8 mouse cellular contexts compared by ENCODE assay signal in genomic region chr8:107226183-107226582, GRCm38 (mm10).
DNase-seq lines count a peak whose midpoint lies in the region.
"Had no signal": no experiment of that assay in that cellular context is flagged by ENCODE, and none has a peak within 500 bp of the region (broad histone marks: within the 10 kb centered on the region; RNA-seq: fewer than 3 reads in every experiment).

No protein-coding gene starts in this region.

- DNase-seq in ovary, adult 18-20 months (ENCODE audit: low spot score) = peak; percentile 34
- DNase-seq in ovary, postnatal 10 days (ENCODE audit: low spot score) = no peak
- peak; percentile 20 to 36 for DNase-seq in cerebellum, postnatal 36 days
- DNase-seq in kidney, postnatal 36 days = peak; percentile 44 to 50
- peak; percentile 40 for DNase-seq in yolk sac, embryonic 10.5 days (ENCODE audit: low spot score)
- DNase-seq in urinary bladder, postnatal 25 days (ENCODE audit: low spot score) = no peak
- no peak for DNase-seq in thymus, postnatal 14 days
- DNase-seq: liver, embryonic 13.5 days had no signal

Comparison
In these comparisons a context has a peak if more than half of its experiments do, and no peak if none do; other contexts are left out.
1. DNase-seq: peak in ovary, adult 18-20 months (single experiment), cerebellum, postnatal 36 days (2 of 2), kidney, postnatal 36 days (2 of 2) and yolk sac, embryonic 10.5 days (single experiment); none in ovary, postnatal 10 days (single experiment), urinary bladder, postnatal 25 days (single experiment) and thymus, postnatal 14 days (single experiment).